Mouse (Mus musculus): ENCODE data around the gene Megf9. TPM values are rescaled to one million over a fixed set of nuclear protein-coding genes. Genes with fewer than 3 reads are reported as not detected.

Gene Megf9
- 10 to 100 TPM; 88.7 to 91.3 TPM for total RNA-seq (2021)
- long read RNA-seq, experiment 1, full-length matches to known transcripts: 1 of 8 reads
- long read RNA-seq, experiment 1, partial matches to known transcripts: 1 of 8 reads
- long read RNA-seq, experiment 1, other reads (novel, unspliced or antisense): 6 of 8 reads
- long read RNA-seq, experiment 2, full-length matches to known transcripts: 4 of 11 reads
- long read RNA-seq, experiment 2, partial matches to known transcripts: 1 of 11 reads
- long read RNA-seq, experiment 2, other reads (novel, unspliced or antisense): 6 of 11 reads

DNA sequence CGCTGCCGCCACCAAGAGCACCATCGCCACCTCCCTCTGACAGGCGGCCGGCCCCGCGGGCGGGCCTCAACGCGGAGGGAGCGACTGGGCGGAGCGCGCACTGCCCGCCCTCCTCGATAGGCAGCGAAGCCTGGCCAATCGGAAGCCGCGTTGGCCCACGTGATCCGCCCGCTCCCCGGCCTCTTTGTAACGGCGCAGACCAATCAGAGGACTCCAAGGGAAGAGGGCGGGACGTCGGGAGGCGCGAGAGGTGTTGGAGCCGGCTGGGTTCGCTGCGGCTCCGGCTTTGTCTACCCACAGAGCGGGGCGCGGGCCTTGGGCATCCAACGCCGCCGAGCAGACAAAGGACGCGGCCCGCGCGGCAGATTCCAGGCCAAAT lies at the start of gene Megf9:
Gene Megf9 (minus strand): TSS at position 105 of the 379 bp plus-strand sequence.
- intact Hi-C loops (cut with DNase I): loop anchor here (2.0 kb wide), 1 partner anchor 84 kb away; no protein-coding TSS in a partner anchor
- peak; percentile 98 to 99 for DNase-seq (ENCODE audit: low spot score in 2 of 2)

DNA sequence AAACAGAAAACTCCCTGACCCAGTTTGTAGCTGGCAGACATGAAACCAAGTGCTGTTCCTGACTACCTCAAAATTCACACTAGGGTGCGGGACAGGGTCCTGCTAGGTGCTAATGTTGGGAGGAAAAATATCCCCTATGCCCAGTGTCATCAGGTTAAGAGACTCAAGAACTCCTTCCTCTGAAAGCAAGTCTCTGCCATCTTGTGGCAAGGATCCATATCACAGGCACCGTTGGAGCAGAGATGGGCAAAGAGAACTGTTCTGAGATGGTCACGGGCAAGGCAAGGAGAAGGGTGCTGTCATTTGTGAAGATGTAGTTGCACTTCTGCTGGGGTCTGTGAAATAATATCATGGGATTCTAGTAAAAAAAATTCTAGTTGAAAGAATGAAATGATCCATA lies 44.9 kb upstream of the Megf9 start:
- DNase-seq (ENCODE audit: low spot score in 2 of 2): peak; percentile 19 to 66
- intact Hi-C loops (cut with DNase I): loop anchor here (2.0 kb wide), 1 partner anchor 129 kb away; no protein-coding TSS in a partner anchor

DNA sequence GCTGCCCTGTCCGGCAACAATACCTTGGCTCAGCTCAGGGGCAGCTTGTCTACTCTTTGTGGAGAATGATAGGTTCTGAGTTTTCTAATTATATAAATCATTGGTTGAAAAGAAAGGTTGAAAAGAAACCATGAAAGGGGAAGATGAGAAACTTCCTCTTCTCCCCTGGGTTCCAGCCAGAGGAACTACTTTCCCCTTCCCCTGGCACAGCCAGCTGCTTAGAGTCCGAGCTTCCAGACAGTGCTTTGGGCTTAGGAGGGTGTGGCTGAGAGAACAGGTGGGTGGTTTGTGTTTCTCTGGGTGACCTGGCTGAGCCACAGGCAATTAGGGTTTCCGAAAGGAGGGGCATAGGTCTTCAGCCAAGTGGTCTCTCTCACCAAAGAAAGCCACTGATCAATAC lies 43.5 kb upstream of the Megf9 start:
- intact Hi-C loops (cut with DNase I): loop anchor here (2.0 kb wide), 1 partner anchor 128 kb away; no protein-coding TSS in a partner anchor
- no peak for DNase-seq (ENCODE audit: low spot score in 2 of 2)

DNA sequence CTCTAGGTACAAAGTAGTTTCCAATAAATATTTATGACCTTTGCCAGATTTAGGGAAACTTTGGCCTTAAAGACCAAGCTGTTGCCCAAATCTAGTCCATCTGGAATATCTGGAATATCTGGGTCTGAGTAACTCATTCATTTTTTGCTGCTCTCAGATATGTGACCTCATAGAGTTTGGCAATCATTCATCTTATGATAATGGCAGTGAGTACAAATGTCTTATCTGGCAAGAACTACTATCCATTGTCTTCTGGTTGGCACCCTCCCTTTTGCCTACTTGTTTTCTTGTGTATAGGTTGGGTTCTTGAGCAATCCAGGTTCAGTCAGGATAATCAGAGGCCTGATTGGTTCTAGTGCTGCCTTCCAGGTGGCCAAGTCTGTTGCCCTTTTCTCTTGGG lies 41.3 kb upstream of the Megf9 start:
- intact Hi-C loops (cut with DNase I): no loop called here
- DNase-seq (ENCODE audit: low spot score in 2 of 2): no peak

DNA sequence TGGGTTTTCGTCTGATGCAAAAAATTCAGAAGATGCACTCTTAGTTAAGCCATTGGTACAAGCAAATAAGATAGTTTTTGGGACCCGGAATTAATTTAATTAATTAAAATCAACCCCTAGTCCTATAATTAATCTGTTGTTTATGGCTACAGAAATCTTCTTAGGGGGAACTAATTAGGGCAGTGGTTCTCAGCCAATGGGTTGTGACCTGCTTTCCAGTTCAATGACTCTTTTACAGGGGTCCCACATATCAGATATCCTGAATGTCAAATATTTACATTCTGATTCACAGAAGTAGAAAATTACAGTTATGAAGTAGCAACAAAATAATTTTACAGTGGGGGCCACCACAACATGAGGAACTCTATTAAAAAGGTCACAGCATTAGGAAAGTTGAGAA lies 39.1 kb upstream of the Megf9 start:
- DNase-seq (ENCODE audit: low spot score in 2 of 2): no peak
- intact Hi-C loops (cut with DNase I): no loop called here

DNA sequence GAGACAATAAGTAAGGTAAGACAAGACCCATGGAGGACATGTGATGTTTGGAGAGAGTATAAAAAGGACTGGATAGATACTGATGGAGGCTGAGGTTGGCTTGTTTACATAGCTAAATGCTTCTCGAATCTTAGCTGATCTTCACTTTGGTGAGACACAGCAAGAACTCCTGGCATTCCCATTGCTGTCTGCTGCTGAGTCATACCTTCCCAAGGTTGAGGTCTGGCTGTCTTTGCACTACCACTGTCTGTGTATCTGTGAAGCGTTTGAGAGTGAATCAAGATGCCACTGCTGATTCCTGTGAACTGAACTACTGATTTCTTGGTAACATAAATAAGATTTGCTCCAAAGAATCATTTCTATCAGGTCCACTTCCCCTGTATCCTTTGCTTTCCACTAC lies 19.1 kb upstream of the Megf9 start:
- intact Hi-C loops (cut with DNase I): no loop called here
- DNase-seq (ENCODE audit: low spot score in 2 of 2): no peak

DNA sequence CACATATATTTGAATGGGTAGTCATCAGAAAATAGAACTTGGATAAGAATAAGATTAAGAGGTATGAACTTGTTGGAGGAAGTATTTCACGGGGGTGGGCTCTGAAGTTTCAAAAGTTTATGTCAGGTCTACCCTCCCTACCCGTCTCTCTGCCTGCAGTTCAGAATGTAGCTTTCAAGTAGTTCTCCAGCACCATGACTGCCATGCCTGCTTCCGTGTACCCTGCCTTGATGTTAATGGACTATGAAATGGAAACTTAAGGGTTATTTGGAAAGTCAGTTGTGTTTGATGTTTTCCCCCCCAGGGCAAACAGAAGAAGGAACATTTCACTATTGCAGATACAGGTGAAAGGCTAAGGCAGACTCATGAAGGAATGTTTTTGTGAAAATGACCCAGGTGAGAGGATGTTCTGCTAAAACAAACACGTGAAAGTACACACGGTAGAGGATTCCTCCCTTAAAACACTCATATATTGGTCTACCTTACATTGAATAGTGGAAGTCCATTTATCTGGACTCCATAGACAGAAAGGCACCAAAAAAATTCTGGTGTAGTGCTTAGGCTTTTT lies 18.5 kb upstream of the Megf9 start:
- no peak for DNase-seq (ENCODE audit: low spot score in 2 of 2)
- intact Hi-C loops (cut with DNase I): no loop called here

DNA sequence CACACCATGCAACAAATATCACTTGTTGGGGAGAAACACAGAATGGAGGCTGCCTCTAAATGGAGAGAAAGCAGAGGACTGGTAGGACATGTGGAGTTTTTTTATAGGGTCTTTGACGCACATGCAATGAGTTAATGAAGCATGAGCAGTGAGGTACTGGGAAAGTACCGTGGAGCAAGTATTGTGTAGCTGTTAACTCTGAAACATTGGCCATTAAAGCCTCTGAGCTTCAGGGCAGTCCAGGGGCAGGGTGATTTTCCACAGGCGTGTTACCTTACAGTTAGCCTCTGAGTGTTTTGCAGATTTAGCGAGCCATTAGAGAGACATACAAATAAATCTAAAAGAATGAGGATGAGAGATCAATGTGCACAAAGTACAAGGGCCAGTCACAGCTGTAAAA lies 17.3 kb upstream of the Megf9 start:
- no peak for DNase-seq (ENCODE audit: low spot score in 2 of 2)
- intact Hi-C loops (cut with DNase I): no loop called here

DNA sequence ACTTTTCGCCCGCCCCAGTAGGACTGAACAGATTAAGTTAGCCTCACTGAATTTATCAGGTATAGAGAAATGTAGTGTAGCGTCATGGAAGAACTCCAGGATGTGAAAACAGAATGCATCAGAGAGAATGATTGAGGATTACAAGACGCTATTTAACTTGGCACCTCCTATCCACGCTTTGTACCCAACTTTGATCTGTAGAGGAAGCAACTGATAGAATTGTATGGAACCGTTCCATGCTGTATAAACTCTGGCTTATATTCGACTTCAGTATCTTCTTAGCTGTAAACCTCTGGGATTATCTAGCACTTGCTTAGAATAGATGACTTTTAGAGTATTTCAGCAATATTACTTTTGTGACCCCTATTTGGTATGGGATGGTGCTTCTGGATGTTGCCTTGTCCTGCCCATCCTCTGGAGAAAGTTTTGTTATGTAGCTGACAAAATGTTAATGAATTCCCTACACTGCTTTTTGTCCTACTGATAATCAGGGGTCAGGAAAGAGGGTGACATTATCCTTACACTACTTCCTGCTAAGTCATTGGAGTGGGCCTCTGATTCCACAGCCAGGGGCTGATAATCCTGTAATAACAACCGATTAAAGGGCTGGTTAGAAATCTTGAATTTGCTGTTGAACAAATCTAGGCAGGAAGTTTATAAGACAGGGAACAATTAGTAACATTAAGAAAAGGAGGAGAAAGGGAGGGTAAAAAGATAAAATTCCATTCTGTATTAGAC lies 12.8 kb upstream of the Megf9 start:
- no peak for DNase-seq (ENCODE audit: low spot score in 2 of 2)
- intact Hi-C loops (cut with DNase I): no loop called here

DNA sequence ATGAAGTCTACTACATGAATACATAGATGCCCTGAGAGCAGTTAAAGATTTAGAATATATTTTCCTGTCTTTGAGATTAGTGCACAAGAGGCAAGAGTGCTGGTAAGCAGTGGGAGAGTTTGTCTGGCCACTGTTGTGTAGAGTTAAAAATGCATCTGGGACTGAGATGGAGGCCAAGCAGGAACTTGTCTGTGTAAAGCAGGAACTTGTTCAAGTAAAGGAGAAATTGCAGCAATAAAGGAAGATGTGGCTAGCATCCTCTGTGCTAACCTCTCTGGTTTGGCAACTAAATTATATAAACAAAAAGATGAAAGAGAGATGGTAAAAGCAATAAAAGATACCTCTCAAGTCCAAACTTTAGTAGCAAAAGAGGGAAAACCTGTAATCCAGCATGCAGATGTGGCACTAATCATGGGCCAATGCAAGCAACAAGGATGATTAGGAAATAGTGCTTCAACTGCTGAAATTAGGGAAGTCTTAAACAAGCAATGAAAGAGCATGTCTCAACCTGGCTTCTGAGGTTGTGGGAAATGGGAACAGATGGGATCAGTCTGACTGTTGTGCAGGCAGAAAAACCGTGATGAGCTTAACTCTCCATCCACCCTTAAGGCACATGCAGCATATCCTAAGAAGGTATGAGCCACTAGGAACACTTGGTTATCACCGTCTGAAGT lies 11.2 kb upstream of the Megf9 start:
- no peak for DNase-seq (ENCODE audit: low spot score in 2 of 2)
- intact Hi-C loops (cut with DNase I): no loop called here

DNA sequence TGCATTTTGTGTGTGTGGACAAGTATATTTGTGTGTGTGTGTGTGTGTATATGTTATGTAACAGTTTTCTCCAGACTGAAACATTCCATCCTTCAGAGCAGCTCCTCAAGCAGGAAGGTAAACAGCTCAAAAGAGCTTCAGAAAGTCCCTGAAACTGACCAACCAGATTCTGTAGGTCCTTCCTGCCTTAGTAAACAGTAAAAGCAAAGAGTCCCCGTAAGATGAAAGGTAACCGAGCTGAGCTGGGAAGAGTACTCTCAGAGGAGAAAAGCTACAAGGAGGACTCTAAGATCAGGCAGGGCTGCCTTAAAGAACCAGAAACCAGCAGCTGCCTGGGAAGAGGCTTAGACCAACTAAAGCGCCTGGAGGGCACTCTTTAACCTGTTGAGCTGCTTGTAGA lies 9.6 kb upstream of the Megf9 start:
- intact Hi-C loops (cut with DNase I): no loop called here
- no peak for DNase-seq (ENCODE audit: low spot score in 2 of 2)

DNA sequence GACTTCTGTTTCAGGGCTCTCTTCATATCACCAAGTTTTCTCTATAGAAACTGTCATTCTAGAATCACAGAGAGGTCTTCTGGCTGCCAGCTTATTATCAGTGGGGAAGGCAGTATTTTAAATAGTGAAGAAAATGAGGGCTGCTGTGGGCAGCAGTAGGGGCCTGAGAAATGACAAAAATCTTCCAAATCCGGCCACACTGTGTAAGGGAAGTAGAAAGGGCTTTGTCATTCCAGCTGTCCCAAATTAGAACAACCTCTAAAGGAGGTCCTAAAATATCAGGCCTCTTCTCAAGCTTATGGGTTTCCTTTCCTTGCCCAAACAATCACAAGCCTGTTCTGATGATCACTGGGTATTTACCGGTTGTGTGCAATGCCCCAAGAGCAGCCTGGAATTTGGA lies 7.6 kb upstream of the Megf9 start:
- intact Hi-C loops (cut with DNase I): no loop called here
- no peak for DNase-seq (ENCODE audit: low spot score in 2 of 2)

DNA sequence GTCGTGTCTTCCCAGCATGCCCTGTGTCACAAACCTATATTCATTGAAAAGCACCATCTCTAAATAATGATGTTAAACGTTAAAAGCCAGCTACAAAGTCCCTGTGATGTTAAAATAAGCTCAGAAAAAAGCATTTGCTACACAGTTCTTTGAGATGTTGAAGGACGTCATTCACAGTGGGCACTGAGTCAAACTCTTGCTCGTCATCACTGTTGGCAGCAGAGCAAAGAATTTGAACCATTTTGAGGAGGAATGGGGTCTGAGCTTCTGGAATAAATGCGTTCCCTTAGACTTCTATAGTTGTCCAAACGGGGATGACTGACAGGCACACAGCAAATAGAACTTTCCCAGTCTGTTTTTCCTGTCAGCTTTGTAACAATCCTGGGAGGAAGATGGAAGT lies 5.9 kb upstream of the Megf9 start:
- peak in 1 of 2 experiments; percentile 34 for DNase-seq (ENCODE audit: low spot score in 2 of 2)
- intact Hi-C loops (cut with DNase I): no loop called here

DNA sequence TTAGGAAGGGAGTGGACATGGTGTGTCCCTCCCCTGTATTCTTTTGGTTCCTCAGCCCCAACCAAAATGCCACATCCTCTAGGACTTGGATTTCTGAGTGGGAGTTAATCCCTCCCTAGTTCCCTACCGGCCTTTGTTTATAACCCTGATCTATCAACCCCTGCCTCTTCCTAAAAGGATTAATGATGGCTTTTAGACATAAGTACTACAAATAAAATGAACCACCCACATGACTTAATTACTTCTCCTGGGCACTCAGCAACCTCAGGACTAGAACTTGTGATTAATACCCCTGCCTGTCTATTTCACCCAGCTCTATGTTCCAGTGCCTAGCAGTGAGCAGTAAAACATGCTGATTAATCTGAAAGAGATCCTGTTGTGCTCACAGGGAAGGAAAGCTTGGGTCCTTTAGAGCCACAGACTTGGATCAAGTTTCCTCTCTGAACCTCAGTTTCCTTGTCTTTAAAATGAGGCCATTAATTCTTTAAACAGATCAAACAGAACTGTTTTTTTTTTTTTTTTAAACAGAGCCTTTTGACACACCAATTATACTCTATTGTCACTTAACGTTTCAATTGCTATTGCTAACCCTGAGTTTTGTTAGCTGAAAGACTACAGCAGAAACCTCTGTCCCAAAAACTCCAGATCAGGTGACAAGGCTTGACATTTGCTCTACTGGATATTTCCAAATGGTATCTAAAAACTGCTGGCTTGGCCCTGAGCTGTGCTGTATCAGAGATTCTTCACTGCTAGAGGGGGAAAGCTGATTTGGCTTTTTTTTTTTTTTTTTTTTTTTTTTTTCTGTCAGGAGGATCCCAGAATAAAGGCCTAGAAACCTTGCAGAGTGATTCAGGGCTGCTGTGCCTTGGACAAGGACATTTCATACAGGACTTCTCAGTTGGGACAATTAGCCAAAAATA lies 2.1 kb upstream of the Megf9 start:
- no peak for DNase-seq (ENCODE audit: low spot score in 2 of 2)
- intact Hi-C loops (cut with DNase I): no loop called here

DNA sequence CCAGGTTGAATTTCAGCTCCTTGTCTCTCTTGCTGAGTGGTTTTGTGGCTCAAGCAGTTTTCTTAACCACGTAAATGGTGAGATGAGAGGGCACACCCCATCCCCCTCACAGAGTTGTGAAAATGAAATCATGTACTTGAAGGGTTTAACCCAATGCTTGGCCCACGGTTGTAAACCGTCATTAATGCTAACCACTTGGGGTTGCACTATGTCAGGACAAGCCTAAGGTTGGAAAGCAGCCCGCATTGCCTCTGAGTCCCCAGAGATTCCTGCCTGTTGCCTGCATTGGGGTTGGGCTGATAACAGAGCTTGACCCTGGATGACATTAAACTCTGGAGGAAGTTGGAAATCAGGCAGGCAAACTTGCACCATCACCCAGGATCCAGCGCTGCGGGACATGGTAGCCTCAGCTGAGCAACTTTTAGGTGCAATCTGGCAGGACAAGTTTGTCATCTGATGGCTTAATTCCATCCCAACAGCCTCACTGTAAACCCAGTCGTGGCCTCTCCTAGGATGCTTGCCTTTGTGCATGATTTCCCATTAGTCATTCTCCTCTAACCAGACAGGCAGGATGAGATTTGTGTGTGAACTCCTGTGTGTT lies 1.0 kb upstream of the Megf9 start:
- peak in 1 of 2 experiments; percentile 13 for DNase-seq (ENCODE audit: low spot score in 2 of 2)
- intact Hi-C loops (cut with DNase I): loop anchor here (2.0 kb wide), 1 partner anchor 85 kb away; no protein-coding TSS in a partner anchor

DNA sequence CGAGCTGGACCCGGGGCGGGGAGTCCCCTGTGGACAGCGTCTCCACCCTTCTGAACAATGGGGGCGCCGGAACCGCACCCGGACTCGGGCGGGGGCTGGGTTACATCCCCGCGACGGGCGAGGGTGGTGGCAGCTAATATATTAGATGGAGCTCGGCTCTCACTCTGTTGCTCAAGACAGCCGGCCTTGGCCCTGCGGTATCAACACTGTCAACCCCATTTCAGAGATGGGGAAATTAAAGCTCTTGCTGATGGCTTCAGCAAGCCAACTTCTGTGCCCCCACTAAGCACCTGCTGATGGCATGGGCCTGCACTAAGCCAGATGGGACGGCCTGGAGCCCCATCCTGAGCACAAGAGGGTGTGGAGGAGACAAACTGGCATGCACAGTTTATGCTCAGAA lies 494 bp upstream of the Megf9 start:
- intact Hi-C loops (cut with DNase I): loop anchor here (2.0 kb wide), 1 partner anchor 84 kb away; no protein-coding TSS in a partner anchor
- DNase-seq (ENCODE audit: low spot score in 2 of 2): no peak

DNA sequence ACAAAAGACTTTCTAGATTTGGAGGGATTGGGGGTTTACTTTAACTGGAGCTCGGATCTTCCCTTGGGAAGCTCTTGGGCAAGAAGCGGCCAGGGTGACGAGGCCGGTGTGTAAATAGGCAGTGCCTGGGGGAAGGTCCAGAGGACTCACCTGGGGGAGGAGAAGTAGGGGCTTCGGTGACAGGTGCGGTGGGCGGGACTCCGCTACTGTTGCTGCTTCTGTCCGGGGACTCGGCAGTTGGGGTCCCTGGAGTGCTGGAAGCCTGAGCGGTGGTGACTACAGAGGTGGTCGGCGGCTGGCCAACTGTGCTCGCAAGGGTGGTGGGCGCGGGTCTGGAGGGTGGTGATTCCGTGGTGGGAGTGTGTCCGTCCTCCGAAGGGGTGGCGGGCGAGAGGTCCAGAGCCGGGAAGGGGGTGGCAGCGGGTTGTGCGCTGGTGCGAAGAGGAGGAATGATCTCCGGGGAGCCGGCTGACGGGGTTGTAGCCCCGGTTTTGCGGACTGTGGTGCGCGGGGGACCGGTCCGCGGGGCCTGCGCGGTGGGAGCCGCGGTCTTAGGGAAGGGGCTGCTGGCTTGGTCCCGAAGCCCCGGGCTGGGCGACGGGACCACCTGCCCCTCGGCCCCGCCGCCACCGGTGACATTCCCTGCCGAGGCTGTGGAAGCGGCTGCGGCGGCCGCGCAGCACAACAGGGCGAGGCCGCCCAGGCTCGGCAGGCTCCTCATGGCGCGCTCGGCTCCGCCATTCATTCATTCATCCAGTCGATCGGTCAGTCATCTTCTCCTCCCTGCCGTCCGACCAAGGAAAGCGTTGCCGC lies 511 bp downstream of the Megf9 start:
- intact Hi-C loops (cut with DNase I): loop anchor here (2.0 kb wide), 1 partner anchor 83 kb away; no protein-coding TSS in a partner anchor
- peak; percentile 31 to 45 for DNase-seq (ENCODE audit: low spot score in 2 of 2)
